Mouse (Mus musculus) c-Kit-positive CD71-negative TER-119-negative erythroid progenitor cells, embryonic 14.5 days (primary cell): ENCODE measurements at regions not wholly inside any gene's neighbourhood (a gene's known extent, or its start where the extent isn't known, plus 50 kb on each side); places are given as distances from the start of the nearest gene placed in this dataset.

Experiments
- DNase-seq: peaks from one replicate; pipeline ENCODE4 v3.0.0-alpha.2; 2013; ENCODE audit warnings: low read depth

DNA sequence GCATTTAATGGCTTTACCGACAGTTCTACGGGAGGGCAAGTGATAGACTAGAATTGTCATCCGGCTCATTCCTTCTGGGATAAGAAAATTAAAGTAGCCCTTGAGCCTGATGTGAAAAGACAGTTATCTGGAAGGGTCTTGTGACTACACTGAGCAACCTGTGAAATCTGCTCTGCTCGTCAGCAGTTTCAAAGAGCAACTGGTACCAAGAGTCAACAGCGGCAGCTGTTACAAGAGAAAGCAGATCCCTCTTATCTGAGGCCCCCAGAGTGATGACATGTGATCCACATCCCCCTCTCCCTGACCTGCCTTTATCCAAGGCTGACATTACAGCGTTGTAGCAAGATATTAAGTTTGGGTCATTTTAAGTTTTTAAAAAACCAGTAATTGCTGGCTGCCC, 52.6 kb upstream of the Unc13c start:
- DNase-seq, result no peak

DNA sequence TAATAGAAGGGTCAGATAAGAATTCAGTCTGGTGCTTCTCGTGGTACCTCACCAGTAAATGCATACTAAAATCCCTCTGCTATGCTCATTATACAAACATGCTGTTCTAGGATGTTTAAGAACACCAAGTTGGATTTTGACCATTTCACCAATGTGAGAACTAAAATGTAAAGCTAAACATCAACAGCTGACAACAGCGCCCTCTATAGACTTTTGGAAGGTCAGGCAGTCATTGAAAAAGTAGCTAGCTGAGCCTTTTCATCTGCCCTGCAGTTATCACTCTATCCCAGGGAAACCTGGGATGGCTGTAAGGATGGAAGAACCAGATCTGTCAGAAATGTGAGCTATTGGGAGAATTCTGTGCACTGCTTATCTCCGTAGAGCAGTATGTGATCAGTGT, 55.2 kb upstream of the Unc13c start:
- DNase-seq, result no peak

DNA sequence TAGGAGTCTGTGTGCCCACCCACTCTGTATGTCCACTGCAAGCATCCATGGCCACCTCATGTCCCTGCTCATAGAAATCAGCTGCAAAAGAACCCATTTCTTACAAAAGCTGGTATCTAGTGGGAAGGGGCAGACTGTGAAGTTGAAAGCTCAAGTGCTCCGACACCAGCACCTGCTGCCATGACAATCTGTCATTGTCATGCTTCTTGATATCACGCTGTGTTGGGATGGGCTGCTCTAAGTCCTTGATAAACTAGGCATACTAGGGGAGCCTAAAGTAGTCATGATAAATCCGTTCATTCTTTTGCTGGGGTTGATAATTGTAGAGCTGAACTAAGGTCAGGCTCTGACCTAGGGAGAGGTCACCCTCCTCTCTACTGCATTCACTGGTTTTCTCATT, 57.4 kb upstream of the Unc13c start:
- DNase-seq, result no peak

DNA sequence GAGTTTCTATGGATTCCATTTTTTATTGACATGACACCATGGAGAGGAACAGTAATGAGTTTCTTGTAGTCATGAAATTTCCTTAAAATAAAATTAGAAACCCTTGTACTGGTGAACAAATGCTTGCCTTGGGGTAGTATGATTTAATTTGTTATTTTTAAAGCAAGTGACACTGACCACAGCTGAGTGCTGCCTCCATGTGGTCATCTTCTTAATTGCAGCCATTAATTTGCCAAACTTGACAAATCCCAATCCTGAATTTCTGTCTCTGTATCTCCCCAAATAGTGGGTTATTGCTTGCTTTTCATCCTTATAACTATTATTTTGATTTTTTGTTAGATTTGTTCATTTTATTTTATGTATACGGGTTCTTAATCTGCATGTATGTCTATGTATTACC, 59.7 kb upstream of the Unc13c start:
- DNase-seq, result peak; percentile 1

DNA sequence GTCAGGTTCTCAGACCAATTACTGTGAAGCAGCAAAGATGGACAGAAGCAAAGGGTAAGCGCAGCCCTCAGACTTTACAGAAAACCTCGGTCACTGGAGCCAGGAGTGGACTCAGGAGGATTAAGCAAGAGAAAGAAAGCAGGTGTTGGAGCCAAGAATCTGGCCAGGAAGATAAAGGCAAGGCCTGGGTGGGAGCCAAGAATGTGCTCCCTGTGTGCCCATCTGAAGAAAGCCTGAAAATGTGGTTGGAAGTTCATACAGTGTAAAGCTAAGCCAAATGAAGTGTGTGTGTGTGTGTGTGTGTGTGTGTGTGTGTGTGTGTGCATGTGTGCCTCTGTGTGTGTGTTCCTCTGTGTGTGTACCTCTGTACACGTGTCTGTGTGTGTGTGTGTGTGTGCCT, 64.2 kb upstream of the Wdr72 start:
- DNase-seq, result no peak

DNA sequence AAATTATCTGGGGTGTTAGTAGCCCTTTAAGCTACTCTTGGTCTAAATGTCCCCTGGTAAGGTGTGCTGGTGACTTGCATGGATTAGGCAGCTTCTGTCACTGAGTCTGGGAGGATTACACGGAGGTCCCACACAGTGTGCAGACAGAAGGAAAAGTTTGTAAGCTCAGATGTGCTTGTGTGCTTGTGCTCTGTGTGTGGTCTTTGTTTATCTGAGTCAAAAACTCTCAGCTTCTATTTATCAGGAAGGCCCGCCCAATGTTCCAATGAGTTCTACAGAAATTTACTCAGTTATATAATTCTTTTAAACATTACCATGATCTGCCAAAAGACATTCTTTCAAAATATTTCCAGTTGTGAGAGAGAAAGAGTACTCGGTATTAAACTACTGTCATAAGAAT, 60.4 kb upstream of the Wdr72 start:
- DNase-seq, result no peak

DNA sequence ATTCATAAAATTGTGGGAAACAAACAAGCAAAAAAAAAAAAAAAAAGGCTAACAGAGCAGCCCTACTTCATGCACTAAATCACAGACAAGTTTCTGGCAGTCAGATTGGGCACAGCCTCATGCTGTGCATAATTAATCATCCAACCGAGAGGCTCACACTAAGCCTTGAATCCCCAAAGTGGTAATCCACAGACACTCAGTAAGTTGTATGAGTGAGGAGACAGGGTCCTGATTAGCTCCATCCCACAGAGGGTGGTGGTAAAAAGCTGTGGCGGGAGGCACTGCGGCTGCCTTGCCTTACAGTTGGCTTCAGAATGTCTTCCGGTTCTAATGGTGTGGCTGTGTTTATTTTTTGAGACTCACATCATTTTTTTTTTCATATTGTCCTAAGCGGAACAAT, 53.4 kb upstream of the Wdr72 start:
- DNase-seq, result no peak

DNA sequence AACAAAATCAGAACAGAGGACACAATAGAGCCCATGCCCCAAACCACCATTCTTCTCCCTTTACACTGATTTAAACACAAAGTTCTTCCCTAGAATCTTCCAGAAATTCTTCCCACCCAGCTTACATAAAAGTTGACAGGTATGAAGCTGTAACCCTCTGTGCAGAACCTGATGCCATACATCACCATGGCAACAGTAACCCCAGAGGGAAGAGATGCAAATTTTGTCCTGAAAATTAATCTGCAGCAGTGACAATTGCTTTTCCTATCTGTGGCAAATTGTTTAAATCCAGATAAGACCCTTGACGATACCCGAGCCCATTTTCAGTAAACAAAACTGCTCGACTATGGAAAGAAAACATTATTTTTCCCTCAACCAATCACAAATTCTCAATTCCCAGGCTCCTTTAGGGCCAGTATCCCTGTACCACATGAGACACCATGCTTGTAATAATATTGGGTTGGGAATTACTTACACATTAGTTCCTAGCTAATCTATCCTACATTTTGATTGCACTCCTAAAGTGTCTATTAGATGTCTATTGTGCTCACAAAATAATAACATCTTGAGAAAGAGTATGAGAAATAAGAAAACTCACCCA, 52.6 kb upstream of the Wdr72 start:
- DNase-seq, result no peak

DNA sequence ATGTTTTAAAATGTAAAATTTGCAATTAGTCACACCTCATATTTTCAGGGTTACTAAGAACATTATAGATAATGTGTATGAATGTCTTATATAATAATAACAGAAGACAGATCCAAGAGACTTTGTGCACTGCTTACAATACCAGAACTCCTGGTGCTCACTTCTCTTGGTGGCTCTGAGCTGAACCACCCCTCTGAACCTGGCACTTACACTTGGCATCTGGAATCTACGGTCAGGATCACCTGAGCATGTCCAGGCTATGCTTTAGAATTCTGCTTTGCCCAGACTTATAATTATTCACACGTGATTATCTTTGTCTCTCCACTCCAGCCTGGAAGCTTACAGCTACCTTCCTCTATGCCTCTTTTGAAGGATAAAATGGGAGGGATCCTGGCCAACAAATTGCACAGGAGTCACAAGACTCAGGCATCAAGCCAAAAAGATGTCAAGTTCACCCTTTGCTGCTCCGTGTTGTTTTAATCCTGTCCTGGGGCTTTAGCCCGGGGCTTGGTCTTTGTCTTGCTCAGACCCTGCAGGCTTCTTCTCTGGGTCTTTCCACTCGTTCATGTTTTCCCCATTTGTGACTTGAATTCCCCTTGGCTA, 51.8 kb upstream of the Wdr72 start:
- DNase-seq, result no peak
